Mouse (Mus musculus): ENCODE measurements around the gene Coq10b.

DNA sequence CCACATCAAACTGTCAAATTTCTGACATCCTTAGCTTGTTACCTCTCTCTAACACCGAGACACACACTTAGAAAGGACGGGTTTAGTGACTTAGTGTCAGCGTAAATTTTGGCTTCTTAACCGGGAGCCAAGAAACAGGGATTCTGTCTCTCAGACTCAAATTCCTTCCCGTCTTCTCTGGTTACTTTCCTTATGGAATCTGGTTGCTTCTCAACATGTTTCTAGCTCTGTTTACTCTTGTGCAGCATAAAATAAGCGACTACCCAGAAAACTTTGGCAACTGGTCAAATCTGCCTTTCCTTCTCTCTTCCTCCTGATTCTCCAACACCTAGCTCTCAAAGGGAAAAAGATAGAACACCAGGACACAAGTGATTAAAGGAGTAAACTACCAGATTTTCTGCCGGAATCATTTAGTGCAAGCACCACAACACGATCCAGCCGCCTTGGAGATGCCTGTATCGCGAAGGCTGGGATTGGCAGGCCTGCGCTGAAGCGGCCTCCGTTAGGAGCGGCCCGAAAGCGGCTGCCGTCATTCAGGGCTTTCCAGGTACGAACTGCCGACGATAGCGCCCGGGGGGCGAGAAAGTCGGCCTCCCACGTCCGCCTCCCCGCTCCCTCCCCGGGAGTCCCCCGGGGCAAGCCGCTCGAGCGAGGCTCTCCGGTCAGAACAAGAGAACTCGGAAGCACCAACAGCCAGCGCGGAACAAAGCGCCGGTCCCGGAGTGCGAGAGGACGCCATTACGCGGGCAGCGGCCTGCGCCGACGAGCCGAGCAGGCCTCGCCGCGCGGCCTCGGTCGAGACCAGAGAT is 25.9 kb upstream of the Coq10b start:
- TF ChIP-seq CTCF (IDR thresholded peaks at IDR 0.05; ENCODE audit: low read depth, low read length) (no peak), POLR2A (IDR thresholded peaks at IDR 0.05; ENCODE audit: insufficient read depth, low read length) (no peak)
